Mouse (Mus musculus): ENCODE results near the gene Slfn14.
"Not testable (repeated sequence)": the region's sequence is repeated elsewhere in the genome, so short reads cannot be mapped to it uniquely, and the experiment has no call there.

Gene Slfn14

DNA sequence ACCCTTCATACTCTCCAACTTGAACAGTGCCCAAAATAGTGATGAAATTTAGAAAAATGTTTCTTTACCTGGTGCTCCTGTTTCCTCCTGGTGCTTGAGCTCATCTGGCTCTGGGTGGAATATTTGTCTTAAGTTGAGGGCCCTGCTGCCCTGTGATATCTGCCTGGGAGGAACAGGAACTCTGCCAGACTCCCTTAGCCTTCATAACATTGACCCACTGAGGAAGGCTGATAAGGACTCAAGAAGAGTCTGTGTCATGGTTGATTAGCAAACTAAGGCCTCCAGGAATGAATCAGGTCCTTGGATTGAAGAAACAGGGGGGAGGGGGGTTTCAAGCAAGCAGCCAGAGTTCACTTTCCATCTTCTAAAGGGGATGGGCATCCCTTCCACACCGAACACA lies at the start of gene Slfn14:
TSS of gene Slfn14 (minus strand) at position 161 of the 400 bp plus-strand sequence.
- no peak for DNase-seq (ENCODE audit: low read depth)

DNA sequence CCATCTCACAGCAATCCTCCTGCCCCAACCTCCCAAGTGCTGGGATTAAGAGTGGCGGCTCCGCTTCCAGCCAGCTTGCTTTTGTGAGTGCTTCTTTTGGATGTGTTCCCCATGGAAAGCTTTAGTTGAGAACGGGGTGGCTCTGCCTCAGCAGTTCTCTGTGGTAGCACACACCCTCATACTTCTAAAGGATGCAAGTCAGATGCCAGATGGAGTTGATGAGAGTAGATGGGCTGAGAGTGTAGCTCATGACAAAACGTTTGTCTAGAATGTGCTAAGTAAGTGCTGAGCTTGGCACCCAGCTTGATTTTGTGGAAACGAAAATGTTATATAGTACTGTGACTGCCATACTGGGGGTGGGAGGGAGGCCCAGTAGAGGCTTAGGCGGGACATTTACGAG lies 49.3 kb upstream of the Slfn14 start:
- no peak for DNase-seq (ENCODE audit: low read depth)

DNA sequence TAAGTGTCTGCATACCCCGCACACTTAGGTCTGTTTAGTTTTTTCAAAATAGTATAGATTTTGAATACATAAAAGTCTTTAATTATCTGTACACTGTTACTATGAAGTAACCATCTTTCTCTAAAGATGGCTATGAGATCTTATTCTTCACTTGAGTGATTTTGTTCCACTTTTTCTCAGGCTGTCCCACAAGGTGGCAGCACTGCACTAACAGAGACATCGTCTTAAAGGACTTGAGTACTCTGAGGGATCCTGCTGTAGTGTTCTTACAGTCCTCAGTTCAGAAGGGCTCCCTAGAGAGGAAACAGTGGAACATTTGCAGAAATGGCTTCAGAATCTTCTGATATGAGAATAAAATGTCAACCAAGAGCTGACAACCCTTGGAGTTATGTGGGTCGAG lies 40.9 kb upstream of the Slfn14 start:
- peak; percentile 70 for DNase-seq (ENCODE audit: low read depth)

DNA sequence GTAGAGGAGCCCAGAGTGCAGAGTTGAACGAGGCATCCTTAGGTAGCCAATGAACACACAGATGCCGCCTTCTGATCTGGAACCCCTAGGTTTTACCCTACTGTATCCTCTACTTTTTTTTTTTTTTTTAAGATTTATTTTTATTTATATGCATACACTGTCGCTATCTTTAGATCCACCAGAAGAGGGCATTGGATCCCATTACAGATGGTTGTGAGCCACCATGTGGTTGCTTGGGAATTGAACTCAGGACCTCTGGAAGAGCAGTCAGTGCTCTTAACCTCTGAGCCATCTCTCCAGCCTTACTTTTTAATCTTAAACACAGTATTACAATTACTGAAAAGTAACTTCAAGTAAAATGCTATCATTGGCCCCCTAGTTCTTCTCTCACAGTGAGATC lies 40.2 kb upstream of the Slfn14 start:
- not testable (repeated sequence) for DNase-seq (ENCODE audit: low read depth)

DNA sequence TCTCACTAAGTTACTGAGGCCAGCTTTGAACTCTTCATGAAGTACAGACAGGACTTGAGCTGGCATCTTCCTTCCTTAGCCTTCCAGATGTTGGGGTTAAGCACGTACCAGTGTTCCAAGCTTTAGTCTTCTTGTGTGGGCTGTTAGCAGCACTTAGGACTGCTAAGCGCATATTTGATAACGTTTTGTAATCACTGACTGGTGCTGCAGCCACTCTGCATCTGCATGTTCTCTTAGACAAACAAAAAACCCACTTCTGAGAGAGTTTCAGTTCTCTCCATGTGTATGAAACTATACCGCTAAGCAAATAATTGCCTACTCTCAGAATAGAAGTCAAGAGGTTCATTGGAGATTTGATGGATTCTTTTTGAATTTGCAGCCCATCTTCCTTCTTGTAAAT lies 32.5 kb upstream of the Slfn14 start:
- no peak for DNase-seq (ENCODE audit: low read depth)

DNA sequence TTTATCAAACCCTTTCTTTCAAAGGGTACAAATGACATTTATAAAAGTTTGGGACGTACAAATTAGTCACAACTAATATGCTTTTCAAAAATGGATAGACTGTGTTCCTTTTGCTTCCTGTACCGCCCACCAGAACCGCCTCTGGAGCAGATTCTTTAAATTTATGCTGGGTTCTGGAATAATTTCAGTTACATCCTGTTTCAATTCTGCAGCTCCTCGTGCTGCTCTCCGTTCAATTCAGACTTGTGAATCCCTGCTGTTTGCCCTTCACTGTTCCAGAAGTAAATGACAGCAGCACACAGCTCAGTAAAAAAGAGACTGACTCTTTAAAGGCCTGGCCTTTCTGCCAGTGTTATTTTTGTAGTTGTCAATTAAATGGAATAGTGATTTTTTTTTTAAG lies 25.9 kb upstream of the Slfn14 start:
- no peak for DNase-seq (ENCODE audit: low read depth)

DNA sequence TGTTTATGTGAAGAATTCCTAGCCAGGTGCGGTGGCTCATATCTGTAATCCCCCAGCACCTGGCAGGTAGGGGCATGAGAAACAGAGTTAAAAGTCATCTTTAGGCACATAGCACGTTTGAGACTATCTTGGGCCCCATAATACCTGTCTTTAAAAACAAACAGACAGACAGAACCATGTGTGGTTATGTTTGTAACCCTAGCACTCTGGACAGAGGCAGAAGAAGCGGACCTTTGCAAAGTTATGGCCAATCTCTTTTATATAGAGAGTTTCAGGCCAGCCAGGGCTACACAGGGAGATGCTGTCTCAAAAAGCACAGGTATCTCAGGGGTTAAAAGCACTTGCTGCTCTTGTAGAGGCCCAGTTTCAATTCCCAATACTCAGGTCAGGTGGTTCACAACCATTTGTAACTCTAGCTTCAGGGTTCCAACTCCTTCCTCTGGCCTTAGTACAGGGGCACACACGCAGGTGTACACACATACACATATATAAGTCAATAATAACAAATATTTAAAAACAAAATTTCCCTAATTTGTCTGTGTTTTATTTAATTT lies 20.3 kb upstream of the Slfn14 start:
- DNase-seq (ENCODE audit: low read depth): no peak

DNA sequence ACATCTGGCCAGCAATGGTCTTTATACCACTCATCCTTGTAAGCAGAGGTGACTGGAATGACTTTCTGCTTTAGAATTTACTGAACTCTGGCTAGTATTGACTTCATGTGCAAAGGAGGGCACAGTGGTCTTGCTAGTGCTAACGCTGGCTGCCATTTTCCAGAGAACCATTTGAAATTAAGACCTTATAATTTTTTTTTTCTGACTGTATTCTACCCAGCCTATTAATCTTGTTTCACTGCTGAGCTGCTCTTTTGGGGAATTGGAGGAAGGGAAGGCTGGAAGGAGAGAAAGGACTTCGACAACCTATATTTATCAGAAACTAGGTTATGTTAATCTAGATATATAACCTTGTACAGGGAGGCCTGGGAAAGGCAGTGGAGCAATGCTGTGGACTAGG lies 18.0 kb upstream of the Slfn14 start:
- DNase-seq (ENCODE audit: low read depth): no peak

DNA sequence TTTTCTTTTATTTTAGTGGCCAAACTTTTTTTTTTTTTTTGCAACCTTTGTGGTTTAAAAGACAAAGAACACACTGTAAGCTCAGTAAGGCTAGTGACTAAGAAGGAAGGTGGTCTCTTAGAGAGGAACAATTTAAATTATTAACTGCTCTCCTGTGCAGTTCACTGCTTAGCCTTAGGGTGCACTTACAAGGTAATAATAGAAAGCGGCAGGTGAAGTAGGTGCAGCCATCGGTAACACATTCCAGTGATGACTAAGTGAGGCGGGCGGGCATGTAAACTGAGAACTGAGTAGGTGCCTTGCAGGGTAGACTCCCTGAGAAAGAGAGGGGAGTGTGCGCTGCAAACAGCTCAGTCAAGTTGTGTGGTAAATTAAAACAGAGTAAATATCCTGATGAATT lies 17.2 kb upstream of the Slfn14 start:
- DNase-seq (ENCODE audit: low read depth): no peak

DNA sequence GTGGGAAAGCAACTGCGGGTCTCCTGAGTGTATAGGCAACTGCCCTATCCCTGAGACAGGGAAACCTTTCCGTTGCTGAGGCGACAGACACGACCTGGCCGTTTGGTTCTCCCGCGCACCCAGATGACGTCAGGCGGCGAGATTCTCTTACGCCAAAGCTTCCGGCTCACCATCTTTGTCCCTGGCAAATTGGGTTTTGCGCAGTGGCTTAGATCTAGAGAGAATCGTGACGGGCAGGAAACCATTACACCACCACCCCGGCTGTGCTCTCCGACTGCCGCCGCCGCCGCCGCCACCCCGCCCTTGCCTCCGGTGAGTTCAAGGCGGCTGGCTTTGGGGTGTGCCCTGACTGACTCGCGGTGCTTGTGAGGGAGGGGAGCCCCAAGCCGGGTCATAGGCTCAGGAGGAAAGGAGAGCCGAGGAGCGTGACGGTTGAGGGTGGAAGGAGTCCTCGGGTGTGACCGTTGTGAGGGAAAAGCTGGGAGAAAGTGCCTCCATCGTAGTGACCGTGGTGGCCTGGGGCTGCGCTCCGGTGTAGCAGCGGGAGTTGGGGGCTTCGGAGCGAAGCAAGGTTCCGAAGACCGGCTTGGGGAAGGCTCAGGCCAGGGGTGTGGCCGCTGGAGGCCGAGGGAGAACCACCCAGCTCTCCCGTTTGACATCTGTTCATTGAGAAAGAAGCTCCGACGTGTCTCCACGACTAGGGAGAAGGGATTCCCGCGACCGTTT lies 16.2 kb upstream of the Slfn14 start, which contains the start of gene Pex12:
TSS of gene Pex12 (minus strand) at position 61 of the 726 bp plus-strand sequence.
- DNase-seq (ENCODE audit: low read depth): peak; percentile 99

DNA sequence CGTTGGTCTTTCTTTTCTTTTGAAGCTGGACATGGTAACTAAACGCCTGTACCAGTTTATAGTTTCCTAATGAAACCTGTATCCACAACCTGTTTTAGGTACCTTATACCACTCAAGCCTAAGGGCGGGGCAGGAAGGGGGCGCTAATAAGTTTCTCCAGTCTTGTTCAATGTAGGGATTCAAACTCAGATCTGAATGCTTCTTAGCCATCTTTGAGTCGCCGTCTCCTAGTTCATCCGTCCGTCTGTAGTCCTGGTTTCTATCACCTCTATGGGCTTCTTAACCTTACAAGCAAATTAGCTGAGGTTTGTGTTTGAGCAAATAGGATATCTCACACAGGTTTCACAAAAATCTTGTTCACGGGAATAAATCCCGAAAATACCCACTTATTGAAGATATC lies 15.6 kb upstream of the Slfn14 start:
- no peak for DNase-seq (ENCODE audit: low read depth)

DNA sequence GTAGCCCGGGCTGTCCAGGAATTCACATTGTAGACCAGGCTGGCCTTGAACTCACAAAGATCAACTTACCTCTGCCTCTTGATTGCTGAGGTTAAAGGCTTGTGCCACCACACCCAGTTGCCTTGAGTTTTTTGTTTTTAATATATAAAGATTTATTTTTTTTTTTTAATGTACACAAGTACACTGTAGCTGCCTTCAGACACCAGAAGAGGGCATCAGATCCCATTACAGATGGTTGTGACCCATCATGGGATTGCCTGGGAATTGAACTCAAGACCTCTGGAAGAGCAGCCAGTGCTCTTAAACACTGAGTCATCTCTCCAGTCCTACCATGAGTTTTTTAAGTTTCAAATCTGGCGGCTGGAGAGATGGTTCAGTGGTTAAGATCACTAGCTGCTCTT lies 14.9 kb upstream of the Slfn14 start:
- no peak for DNase-seq (ENCODE audit: low read depth)

DNA sequence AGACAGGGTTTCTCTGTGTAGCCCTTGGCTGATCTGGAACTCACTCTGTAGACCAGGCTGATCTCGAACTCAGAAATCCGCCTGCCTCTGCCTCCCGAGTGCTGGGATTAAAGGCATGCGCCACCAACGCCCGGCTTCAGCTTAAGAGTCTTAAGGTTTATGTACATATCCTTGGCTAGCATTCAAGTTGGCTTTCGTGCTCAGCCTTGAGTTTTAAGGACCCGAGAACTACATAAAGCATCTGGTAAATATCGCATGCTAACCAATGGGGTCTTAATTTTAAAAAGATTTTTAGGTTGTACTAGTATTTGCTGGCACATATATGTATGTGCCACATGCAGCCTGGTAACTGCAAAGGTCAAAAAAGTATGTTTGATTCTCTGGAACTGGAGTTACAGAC lies 13.2 kb upstream of the Slfn14 start:
- DNase-seq (ENCODE audit: low read depth): no peak

DNA sequence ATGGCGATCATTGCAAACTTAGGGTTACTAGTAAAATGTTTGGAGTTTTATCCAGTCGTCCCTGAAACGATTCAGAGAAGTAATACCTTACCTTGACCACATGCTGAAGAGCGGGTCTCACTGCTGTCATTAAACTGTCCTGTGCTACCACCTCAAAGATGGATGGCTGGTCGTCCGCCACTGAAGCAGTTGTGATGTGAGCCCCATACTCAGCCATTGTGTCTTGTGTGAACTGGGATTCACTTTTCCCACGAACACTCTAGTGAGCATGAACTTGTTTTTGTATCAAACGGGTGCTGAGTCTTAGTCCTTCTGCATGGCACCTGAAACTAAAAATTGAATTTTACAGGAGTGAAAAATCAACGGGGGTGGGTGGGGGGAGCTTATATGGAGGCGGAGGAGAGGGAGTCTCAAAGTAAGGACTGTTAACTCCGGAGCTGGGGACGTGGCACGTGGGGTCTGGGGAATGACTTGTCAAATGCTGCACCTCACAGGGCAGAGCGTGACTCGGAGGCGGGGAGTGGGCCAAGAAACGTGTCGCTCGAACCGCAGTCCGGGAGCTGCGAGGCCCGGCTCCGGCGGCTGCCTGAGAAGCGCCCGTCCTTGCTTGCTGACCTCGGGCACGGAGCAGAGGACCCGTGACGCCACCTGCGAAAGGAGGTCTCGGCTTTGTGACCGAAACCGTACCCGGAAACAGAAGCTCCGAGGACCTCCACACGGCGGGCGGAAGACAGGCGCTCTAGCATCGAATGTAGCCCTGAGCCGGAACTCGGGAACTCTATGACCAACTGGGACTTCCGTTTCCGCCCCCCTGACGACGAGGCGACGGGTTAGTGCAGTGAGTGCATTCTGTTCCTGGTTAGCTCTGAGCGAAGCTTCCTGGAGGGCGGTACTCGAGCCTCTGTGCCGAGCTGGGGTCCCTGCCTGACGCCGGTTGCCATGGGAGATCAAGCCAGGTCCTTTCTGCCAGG lies 12.0 kb upstream of the Slfn14 start, which contains the start of gene Ap2b1:
TSS of gene Ap2b1 (plus strand) at position 800 of the 971 bp plus-strand sequence.
- DNase-seq (ENCODE audit: low read depth): peak; percentile 94

DNA sequence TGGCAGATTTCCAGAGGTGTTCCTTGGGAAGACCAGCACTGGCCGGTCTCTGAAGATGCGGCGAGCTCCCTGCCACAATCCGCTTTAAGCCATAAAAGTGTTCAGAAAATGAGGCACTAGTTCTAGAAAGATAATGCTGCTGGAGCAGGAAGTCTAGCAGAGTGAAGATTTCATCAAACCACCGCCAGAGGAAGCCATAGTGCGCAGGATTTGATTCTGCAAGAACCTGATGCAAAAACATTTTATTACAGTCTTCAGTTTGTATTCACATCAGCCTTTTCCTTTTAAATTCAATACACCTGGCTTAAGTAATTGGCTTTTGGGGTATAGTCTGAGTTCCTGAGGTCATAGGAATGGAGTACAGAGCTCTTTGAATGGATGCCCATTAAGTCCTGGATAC lies 11.3 kb upstream of the Slfn14 start:
- DNase-seq (ENCODE audit: low read depth): peak; percentile 53

DNA sequence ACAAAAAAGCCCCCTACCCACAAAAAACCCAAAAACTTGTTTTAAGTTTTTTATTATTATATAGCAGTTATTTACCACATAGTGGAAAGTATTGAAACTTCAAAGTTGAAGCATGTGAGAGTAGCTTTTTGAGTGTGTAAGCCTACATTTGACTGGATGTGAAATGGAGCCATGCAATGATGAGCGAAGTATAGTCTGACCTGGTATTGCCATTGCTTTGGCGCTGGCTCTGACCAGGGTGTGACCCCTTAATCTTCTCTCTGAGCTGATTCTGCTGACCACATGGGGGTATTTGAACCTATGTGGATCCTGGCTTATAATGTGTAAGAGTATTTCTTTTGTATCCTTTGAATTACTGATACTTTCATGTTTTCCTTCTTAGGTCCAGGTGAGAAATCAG lies 7.6 kb upstream of the Slfn14 start:
- DNase-seq (ENCODE audit: low read depth): no peak

DNA sequence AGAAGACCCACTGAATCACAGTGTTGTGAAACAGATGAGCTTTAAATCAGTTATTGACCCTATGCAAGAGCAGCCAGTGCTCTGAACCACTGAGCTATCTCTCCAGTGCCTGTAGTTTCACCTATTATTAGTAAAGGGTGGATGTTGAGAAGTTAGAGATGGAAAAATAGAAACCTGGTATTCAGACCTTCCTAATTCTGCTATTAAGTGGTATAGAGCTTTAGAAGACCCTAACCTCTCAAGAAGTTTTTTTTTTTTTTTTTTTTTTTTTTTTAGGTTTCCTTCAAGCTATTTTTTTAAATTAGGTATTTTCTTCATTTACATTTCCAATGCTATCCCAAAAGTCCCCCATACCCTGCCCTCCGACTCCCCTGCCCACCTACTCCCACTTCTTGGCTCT lies 6.7 kb upstream of the Slfn14 start:
- no peak for DNase-seq (ENCODE audit: low read depth)

DNA sequence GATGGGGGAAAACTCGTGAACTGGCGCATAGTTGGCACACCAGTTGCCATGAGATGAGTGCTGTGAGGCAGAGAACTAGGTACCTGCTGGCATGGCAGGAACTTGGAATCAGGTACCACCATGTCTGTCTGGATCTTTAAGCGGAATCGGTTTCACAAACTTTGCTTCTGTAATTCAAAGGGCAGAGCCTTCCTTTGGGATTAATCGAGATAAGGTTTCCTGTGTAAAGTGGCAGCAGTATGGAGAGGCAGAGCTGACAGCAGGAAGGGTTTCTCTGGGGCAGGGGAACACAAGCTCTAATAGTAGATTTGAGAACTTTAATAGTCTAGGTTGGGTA lies 5.7 kb upstream of the Slfn14 start:
- DNase-seq (ENCODE audit: low read depth): no peak

DNA sequence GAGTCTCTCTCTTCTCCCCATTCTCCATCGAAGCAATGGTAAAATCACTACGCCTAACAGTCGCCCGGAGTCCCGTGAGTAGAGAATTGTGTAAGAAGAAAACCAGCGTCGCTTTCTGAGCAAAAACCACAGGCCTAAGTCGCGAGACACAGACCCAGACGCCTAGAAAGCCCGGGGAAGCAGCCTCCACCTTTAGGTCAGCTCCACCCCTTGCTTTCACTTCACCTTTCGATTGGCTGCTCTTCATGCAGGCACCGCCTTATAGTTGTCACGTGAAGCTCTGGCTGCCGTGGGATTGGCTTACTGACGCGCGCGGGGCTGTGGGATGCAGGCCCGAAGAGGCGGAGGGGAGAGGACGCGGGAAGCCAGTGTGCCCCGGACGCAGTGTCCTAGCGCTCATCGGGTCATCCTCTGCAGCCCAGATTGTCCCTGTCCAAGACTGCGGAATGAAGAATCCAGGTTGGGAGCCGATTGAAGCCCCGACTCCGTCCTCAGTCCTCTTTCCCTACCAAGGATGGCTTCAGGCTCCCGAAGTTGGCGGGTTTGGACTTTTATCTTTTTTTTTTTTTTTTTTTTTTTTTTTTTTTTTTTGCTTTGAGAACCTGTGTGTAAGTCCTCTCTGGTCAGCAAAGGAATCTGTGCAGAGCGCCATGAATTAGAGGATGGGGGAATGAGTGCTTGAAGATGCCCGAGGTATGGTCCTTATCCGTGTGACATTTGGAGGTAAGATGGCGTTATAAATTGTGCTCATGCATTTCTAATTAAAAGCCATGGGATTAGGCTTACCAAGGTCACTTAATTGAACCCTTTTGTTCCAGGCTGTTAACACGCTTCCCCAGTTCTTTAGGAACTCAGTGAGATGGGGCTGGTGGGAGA lies 5.1 kb upstream of the Slfn14 start:
- peak; percentile 96 for DNase-seq (ENCODE audit: low read depth)

DNA sequence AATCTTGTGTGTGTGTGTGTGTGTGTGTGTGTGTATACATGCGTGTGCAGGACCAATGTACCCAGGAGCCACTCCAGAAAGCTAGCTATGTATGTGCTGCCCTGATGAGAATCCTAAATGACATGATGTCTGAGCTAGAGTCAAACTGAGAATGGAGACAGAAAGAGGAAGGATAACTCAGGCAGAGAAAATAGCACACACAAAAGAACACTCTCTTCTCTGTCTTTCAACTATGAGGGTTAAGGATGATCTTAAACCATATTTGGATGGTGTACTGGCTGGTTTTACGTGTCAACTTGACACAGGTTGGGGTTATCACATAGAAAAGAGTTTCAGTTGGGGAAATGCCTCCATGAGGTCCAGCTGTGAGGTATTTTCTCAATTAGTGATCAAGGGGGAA lies 3.1 kb upstream of the Slfn14 start:
- no peak for DNase-seq (ENCODE audit: low read depth)

DNA sequence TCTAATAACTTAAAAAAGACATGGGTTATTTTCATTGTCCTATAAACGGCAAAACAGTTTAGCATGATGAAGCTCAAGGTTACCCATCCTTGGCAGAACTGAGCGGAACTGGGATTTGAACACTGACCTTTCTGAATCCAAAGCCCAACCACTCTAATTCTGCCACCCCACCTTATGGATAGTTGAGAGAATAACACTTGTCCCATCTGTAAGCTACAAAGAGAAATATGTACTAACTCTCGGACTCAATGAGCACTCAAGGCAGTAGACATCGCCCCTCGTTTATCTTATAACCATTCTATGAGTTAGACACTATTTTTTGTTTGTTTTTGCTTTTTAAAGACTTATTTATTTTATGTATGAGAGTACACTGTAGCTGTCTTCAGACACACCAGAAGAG lies 2.5 kb upstream of the Slfn14 start:
- DNase-seq (ENCODE audit: low read depth): no peak

DNA sequence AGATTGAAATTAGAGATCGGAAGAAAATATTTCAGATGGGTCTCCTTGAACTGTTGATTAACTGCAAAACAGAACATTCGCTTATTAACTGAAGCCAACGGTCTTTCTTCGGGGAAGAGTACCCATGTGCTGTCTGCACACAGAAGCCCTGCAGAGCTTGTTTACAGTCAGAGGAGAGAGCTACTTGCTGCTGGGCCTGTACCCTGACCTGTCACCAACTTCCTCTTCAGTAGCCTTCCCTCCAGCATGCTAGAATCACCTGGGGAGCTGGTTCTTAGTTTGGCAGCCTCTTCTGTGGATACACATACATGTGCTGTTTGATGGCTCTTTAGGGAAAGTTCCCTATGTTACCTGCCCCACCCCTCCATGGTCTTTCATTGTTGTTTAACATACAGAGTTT lies 899 bp downstream of the Slfn14 start:
- DNase-seq (ENCODE audit: low read depth): no peak

All from naive thymus-derived CD4-positive, alpha-beta T cell, adult 2 months (primary cell).